Mouse (Mus musculus): ENCODE measurements around the gene Mapk10.

GRCm38 (mm10) chr5:103210018-103210417 lies 1.1 kb downstream of the Mapk10 start:
- TF ChIP-seq CTCF (IDR thresholded peaks at IDR 0.05; ENCODE audit: extremely low read depth, insufficient read length, insufficient replicate concordance, low read depth, low read length) (no peak), POLR2A (IDR thresholded peaks at IDR 0.05; ENCODE audit: low read depth, low read length) (no peak)

Data from small intestine, adult 2 months (tissue).